Mouse (Mus musculus) intestine, embryonic 16.5 days (tissue): ENCODE measurements around the gene Sfxn1. TPM values are rescaled to one million over a fixed set of nuclear protein-coding genes. Genes with fewer than 3 reads are reported as not detected.

Source experiments
- ATAC-seq: fragments of 200-750 bp; cut with Nextera tagmentation; 2 replicates; pipeline ENCODE4 v1.8.0; 2017; ENCODE audit warnings: moderate TSS enrichment, moderate library complexity
- H3K27ac ChIP-seq: fragments of 300-500 bp; sonication (generic); 2 replicates; pipeline ENCODE4 v1.5.1; 2014; ENCODE audit warnings: mild to moderate bottlenecking, low read length
- H3K27me3 ChIP-seq: fragments of 300-500 bp; sonication (generic); replicated peaks from 2 replicates; pipeline ENCODE4 v1.6.1; 2014; ENCODE audit warnings: low read length, control low read depth, mixed read lengths; ENCODE audit not compliant: control insufficient read depth, insufficient read depth
- H3K36me3 ChIP-seq: fragments of 300-500 bp; sonication (generic); 2 replicates; pipeline ENCODE4 v1.6.1; 2014; ENCODE audit warnings: low read length, control low read depth; ENCODE audit not compliant: control insufficient read depth, insufficient read depth
- H3K4me1 ChIP-seq: fragments of 300-500 bp; sonication (generic); 2 replicates; pipeline ENCODE4 v1.6.1; 2014; ENCODE audit warnings: low read length, control low read depth, mixed read lengths; ENCODE audit not compliant: control insufficient read depth, insufficient read depth
- H3K4me2 ChIP-seq: fragments of 300-500 bp; sonication (generic); 2 replicates; pipeline ENCODE4 v1.6.1; 2014; ENCODE audit warnings: low read depth, low read length, control low read depth
- H3K4me3 ChIP-seq: fragments of 300-500 bp; sonication (generic); 2 replicates; pipeline ENCODE4 v1.5.1; 2014; ENCODE audit warnings: mild to moderate bottlenecking, low read length
- H3K9ac ChIP-seq: fragments of 300-500 bp; sonication (generic); 2 replicates; pipeline ENCODE4 v1.6.1; 2014; ENCODE audit warnings: low read depth, low read length
- H3K9me3 ChIP-seq: fragments of 300-500 bp; sonication (generic); 2 replicates; pipeline ENCODE4 v1.6.1; 2016; ENCODE audit warnings: low read length, control low read depth; ENCODE audit not compliant: control insufficient read depth
- WGBS: fragments of 180-500 bp; shearing (Covaris S2); extraction: QIAGEN DNeasy Blood & Tissue Kit; methylation state at CpG from one replicate; pipeline ENCODE4 v1.1.7; 2014; 5-methylcytosine and 5-hydroxymethylcytosine counted together
- polyA plus RNA-seq: library from polyadenylated mRNA; unstranded; fragments of >200 nt; fragmentation: Nextera tagmentation; extraction: Ambion mirVana; gene quantifications from 2 replicates; pipeline ENCODE4 v1.2.1, GENCODE M21; 2015

Gene Sfxn1
- polyA plus RNA-seq, 1 experiment from 2014 or later: 90.2 TPM

DNA sequence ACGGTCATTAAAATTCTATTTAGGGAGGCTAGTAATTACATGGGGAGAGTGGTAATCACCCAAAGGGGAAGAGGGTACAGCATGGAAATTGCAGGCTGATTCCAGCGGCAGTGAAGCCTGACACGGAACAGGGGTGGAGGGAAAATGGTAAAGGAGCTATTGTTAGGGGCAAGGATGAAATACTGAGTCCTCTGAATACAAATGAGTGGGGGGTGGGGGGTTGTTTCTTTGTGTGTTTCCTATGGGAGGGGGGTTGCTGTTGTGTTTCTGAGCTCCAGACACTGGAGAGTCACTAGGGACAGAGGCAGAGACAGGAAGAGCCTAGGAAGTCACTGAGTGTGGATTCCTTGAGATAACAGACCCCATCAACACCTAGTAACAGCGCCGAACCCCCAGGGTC lies 72.1 kb downstream of the Sfxn1 start:
- Histone ChIP-seq H3K4me3 (no peak overlapping the region), H3K4me1 (no peaks in the 10 kb centered on the region), H3K9ac (no peak overlapping the region), H3K27me3 (no peaks in the 10 kb centered on the region; the same call in 1 of the 2 replicates), H3K9me3 (no peaks in the 10 kb centered on the region), H3K4me2 (no peak overlapping the region), H3K27ac (no peak overlapping the region), H3K36me3 (no peaks in the 10 kb centered on the region)
- WGBS: 47% methylated on average over 5 of the region's 5 CpGs
- ATAC-seq: no peak

DNA sequence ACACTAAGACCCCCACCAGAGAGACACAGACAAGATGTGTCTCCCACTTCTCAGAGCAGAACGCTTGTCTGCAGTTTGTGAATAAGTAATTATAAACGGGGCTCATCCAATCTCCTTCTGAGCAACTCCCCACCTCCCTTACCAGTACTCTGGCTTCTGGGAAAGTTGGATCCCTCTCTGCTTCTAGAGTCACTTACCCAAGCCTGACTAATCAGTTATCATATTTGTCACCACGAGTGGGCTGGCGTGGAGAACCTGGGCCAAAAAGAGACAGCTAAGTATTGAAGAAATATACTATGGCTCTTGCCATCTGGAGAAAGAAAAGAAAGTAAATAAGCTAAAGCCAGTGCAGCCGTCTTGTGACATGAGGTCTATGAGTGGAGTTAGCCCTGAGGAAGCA lies 73.0 kb downstream of the Sfxn1 start:
- Histone ChIP-seq H3K9ac (no peak overlapping the region), H3K4me1 (no peaks in the 10 kb centered on the region), H3K36me3 (no peaks in the 10 kb centered on the region), H3K27ac (no peak overlapping the region), H3K4me2 (no peak overlapping the region), H3K4me3 (no peak overlapping the region), H3K9me3 (no peaks in the 10 kb centered on the region), H3K27me3 (no peaks in the 10 kb centered on the region; the same call in 1 of the 2 replicates)
- 69% methylated on average over 5 of the region's 5 CpGs for WGBS
- ATAC-seq: no peak

DNA sequence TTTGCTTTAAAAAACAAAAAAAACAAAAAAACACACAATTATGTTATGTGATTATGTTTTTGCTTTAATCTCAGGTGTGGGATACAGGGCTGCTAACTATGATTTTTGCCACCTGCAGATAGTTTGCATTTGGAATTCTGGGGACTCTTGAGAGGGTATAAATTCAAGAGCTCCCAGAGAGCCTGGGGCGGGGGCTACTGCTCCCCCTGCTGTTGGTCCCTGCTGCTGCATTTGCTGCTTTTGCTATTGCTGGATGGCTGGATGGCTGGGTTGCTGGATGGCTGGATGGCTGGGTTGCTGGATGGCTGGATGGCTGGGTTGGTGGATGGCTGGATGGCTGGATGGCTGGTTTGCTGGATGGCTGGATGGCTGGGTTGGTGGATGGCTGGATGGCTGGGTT lies 75.7 kb downstream of the Sfxn1 start:
- Histone ChIP-seq H3K9me3 (no peaks in the 10 kb centered on the region), H3K4me1 (no peaks in the 10 kb centered on the region), H3K9ac (no peak overlapping the region), H3K36me3 (no peaks in the 10 kb centered on the region), H3K4me3 (no peak overlapping the region), H3K27ac (no peak overlapping the region), H3K4me2 (no peak overlapping the region), H3K27me3 (no peaks in the 10 kb centered on the region; the same call in 1 of the 2 replicates)
- 67% methylated on average over 1 of the region's 1 CpGs for WGBS
- ATAC-seq: no peak

DNA sequence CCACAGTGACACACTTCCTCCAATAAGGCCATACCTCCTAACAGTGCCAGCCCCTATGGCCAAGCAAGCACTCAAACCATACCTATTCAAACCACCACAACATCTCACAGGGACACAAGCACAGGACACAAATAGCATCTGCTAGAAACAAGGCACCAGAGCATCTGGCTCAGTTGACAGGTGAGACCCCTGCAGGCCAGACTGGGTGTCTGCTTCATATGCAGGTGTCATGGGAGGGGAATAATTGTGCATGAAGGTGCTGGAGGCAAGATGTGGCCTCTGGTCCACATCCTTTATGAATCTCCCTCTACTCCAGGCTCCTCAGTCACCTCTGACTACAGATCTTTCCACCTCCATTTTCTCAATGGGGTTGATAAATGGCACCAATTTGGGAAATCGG lies 80.8 kb downstream of the Sfxn1 start:
- Histone ChIP-seq H3K27me3 (no peaks in the 10 kb centered on the region), H3K9ac (no peak overlapping the region), H3K4me1 (no peaks in the 10 kb centered on the region), H3K36me3 (no peaks in the 10 kb centered on the region), H3K4me2 (no peak overlapping the region), H3K4me3 (no peak overlapping the region), H3K9me3 (no peaks in the 10 kb centered on the region), H3K27ac (no peak overlapping the region)
- 88% methylated on average over 1 of the region's 1 CpGs for WGBS
- ATAC-seq: no peak

DNA sequence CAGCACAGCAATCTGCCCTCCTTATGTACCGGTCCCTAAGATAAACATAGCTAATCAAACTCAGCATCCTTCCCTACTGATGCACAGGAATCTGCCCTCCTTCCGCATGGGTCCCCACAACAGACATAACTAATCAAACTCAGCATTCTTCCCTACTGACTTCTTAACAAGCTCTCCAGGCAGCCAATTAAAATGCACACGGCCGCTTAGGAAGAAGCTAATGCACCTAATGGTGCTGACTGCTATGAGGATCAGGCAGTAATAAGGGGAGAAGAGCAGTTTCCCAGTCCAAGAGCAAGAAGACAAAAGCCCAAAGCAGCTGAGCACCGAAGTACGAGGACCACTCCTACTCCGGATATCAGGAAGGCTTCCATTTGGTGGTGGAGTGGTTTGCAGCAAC lies 81.2 kb downstream of the Sfxn1 start:
- no peak overlapping the region for H3K4me2 ChIP-seq
- no peaks in the 10 kb centered on the region for H3K27me3 ChIP-seq
- no peak overlapping the region for H3K27ac ChIP-seq
- H3K4me1 ChIP-seq: no peaks in the 10 kb centered on the region
- H3K36me3 ChIP-seq: no peaks in the 10 kb centered on the region
- H3K9me3 ChIP-seq: no peaks in the 10 kb centered on the region
- H3K4me3 ChIP-seq: no peak overlapping the region
- 58% methylated on average over 7 of the region's 7 CpGs for WGBS
- ATAC-seq: no peak
- no peak overlapping the region for H3K9ac ChIP-seq

DNA sequence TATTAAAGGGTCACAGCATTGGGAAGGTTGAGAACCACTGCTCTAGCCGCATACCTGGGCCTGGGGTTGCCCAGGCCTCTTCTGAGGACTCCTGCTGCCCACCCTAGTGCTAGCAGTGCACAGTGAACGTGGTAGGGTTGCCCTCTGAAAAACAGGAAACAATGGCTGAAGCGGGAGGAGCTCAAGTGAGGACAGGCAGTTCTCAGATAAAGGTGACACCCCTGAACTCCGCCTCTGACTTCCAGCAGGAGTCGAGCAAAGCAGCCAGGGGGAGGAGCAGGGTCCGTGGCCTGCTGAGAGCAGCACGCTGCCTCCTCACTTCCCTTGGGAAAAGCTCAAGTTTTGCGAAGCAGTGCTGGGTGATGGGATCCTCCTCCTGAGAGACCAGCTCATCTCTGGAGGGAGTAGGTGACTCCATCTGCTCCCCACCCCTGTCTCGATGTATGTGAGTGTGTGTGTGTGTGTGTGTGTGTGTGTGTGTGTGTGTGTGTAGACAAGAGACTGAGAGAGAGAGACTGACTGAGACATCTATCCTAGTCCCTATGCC lies 82.1 kb downstream of the Sfxn1 start:
- H3K4me2 ChIP-seq: no peak overlapping the region
- H3K36me3 ChIP-seq: no peaks in the 10 kb centered on the region
- no peaks in the 10 kb centered on the region for H3K4me1 ChIP-seq
- no peak for ATAC-seq
- H3K9ac ChIP-seq: no peak overlapping the region
- WGBS: 16% methylated on average over 9 of the region's 9 CpGs
- no peaks in the 10 kb centered on the region for H3K27me3 ChIP-seq
- H3K4me3 ChIP-seq: no peak overlapping the region
- no peak overlapping the region for H3K27ac ChIP-seq
- no peaks in the 10 kb centered on the region for H3K9me3 ChIP-seq

DNA sequence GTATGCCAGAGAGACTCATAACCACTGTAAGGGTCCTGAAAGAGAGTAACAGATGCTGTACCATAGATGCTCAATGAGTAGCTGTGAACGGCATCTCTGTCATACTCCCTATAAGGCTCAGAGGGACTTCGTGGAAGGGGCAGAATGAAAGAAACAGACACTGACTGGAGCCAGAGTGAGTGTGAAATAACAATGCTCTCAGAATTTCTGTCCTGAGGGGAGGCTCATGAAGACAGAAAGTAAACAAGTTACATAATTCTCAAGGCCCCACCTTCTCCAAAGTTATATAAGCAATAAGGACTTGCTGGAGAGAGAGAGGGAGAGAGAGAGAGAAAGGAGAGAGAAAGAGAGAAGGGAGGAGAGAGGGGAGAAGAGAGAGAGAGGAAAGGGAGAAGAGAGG lies 84.2 kb downstream of the Sfxn1 start:
- no peaks in the 10 kb centered on the region for H3K4me1 ChIP-seq
- no peaks in the 10 kb centered on the region for H3K27me3 ChIP-seq
- no peak for ATAC-seq
- H3K9ac ChIP-seq: no peak overlapping the region
- 81% methylated on average over 2 of the region's 2 CpGs for WGBS
- no peak overlapping the region for H3K4me3 ChIP-seq
- no peaks in the 10 kb centered on the region for H3K9me3 ChIP-seq
- no peaks in the 10 kb centered on the region for H3K36me3 ChIP-seq
- no peak overlapping the region for H3K4me2 ChIP-seq
- H3K27ac ChIP-seq: no peak overlapping the region

Other genes starting within 250 kb of the Sfxn1 start
- 0.15 and 0.16 TPM in 2 replicates for gene Drd1, start 16.2 kb upstream of the Sfxn1 start, polyA plus RNA-seq
- 0.04 and 0.09 TPM in 2 replicates for gene Hrh2, start 120.3 kb downstream of the Sfxn1 start, polyA plus RNA-seq